Mouse (Mus musculus) kidney, adult 11 months (tissue): ENCODE results near the gene Vmn1r237.

Experiments used
- DNase-seq: peaks from one replicate; pipeline ENCODE4 v3.0.0; 2022

Gene Vmn1r237

DNA sequence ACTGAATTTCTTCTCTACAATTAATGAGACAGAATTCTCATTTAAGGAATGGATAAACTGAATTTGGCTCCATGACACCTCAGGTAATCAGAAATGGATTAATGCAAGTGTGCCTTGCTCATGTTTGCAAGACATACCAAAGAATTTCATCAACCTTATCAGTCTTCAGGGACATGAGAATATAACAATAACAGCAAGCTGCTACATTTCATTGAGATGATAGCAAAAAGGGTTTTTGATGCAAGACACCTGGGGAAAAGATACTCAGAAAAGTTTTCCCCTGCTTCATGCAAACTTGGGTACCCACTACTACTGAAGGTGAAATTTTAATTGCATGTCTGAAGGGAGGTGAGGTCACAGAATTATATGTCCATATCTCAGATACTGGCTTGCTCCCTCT, at the start of gene Vmn1r237:
TSS of gene Vmn1r237 (plus strand) at position 301 of the 400 bp plus-strand sequence.
- DNase-seq, result no peak

- DNase-seq, result peak; percentile 12
These were observed 39.6 kb upstream of the Vmn1r237 start for GRCm38 (mm10) chr17:21272103-21272502.

DNA sequence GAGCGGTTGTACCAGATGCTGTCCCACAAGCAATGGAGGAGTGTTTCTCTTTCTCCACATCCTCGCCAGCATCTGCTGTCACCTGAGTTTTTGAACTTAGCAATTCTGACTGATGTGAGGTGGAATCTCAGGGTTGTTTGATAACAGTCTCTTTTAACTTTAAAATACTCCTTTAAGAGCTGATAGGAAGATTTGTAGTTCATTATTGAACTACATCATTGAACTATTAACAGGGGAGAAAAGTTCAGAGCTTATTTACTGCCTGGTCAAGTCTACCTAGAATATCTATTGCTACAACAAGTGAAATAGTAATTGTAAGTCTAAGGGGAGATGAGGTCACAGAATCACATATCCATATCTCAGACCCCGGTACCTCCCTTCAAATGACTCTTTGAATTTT, 29.0 kb upstream of the Vmn1r237 start, which contains the start of gene Vmn1r236:
TSS of gene Vmn1r236 (plus strand) at position 301 of the 400 bp plus-strand sequence.
- no peak for DNase-seq

DNA sequence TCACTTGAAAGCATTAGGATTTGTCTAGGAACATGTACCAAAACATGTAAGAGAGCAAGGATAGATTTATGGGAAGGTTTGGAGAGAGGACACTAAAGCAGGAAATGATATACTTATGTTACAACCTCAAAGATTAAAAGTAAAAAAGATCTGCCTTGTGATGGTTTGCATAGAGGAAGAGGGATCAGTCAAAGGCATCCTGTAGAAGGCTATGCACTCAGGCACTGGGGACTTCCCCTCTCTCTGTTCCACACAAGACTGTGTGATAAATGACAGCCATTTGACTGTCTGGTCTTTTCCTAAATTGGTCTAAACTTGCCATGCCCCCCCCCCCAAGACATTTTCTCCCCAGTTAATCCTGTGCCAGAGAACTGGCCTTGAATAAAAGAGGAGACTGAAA, 27.3 kb upstream of the Vmn1r237 start:
- DNase-seq, result no peak

DNA sequence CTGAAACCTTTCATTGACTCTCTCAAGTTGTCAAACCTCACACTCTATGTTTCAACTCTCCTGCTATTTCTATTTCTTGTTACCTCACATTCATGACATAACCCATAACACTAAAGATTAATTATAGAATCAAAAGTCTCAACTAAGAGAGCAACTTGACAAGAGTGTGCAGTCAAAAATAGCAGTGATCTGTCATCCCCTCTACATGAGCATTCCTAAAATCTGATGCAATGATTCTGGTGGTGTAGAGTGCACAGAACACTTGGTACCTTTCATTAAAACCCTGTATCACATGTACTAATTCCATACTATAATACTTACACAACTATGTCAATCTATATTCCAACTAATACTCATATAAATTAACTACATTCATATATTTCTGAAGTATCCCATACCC, 22.0 kb upstream of the Vmn1r237 start:
- no peak for DNase-seq
